Mouse (Mus musculus) heart, postnatal 0 days (tissue): ENCODE measurements around the gene Rptor.

Experiments used
- CTCF ChIP-seq: IDR thresholded peaks from 2 replicates; pipeline ENCODE4 v1.5.1; 2016; ENCODE audit warnings: antibody characterized with exemption, control low read depth, low read depth
- EP300 ChIP-seq: IDR thresholded peaks from 2 replicates; pipeline ENCODE4 v1.6.1; 2016; ENCODE audit warnings: antibody characterized with exemption, low read depth

DNA sequence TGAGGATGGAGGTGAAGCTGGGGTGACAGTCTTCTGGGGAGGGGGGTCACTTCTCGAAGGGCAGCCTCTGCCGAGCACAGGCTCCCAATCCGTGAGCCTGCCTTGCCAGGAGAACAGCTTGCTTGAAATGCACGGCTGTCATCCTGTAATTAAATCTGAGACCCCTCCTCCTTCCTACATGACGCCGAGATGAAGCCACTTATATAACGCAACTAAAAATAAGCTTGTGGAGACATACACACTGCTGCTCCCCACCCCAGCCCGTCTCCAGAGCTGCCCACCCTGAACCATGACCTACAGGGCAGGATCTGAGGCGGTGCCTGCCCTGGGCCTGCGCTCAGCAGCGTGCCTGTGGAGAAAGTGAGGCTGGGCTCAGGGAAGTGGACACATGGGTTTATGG lies 337.4 kb downstream of the Rptor start:
- no peak for TF ChIP-seq CTCF
- no peak for TF ChIP-seq EP300
